Mouse (Mus musculus) urinary bladder, postnatal 4 days (tissue): ENCODE measurements at regions not wholly inside any gene's neighbourhood (a gene's known extent, or its start where the extent isn't known, plus 50 kb on each side); places are given as distances from the start of the nearest gene placed in this dataset.

Experiments
- DNase-seq, 2 experiments: peaks; one replicate each; pipeline ENCODE4 v3.0.0; 2021 to 2022; ENCODE audit warnings: low spot score in 2 of 2

- no peak for DNase-seq
Measured at GRCm38 (mm10) chr17:83135441-83136120, 79.5 kb upstream of the Pkdcc start.

- no peak for DNase-seq
Measured at GRCm38 (mm10) chr17:83136267-83136666, 78.8 kb upstream of the Pkdcc start.

GRCm38 (mm10) chr17:83137720-83138119 is 77.4 kb upstream of the Pkdcc start:
- no peak for DNase-seq

GRCm38 (mm10) chr17:83138493-83139417 is 76.3 kb upstream of the Pkdcc start:
- DNase-seq = no peak

GRCm38 (mm10) chr17:83148371-83148929 is 66.6 kb upstream of the Pkdcc start:
- DNase-seq = no peak

GRCm38 (mm10) chr17:83149336-83149735 is 65.8 kb upstream of the Pkdcc start:
- DNase-seq = no peak

GRCm38 (mm10) chr17:83155106-83155505 is 60.0 kb upstream of the Pkdcc start:
- no peak for DNase-seq

GRCm38 (mm10) chr17:83156682-83157081 is 58.4 kb upstream of the Pkdcc start:
- DNase-seq = no peak

- no peak for DNase-seq
Measured at GRCm38 (mm10) chr17:83158053-83158452, 57.0 kb upstream of the Pkdcc start.

- DNase-seq = no peak
Measured at GRCm38 (mm10) chr17:83158652-83159051, 56.4 kb upstream of the Pkdcc start.

GRCm38 (mm10) chr17:83159634-83160033 is 55.5 kb upstream of the Pkdcc start:
- DNase-seq = no peak

- DNase-seq = no peak
Measured at GRCm38 (mm10) chr17:83160296-83160695, 54.8 kb upstream of the Pkdcc start.

- no peak for DNase-seq
Measured at GRCm38 (mm10) chr17:83161731-83162130, 53.4 kb upstream of the Pkdcc start.

- no peak for DNase-seq
Measured at GRCm38 (mm10) chr17:83163952-83164560, 51.0 kb upstream of the Pkdcc start.

GRCm38 (mm10) chr17:83164728-83165127 is 50.4 kb upstream of the Pkdcc start:
- DNase-seq = no peak

- no peak for DNase-seq
Measured at GRCm38 (mm10) chr17:83165140-83165539, 50.0 kb upstream of the Pkdcc start.
